Mouse (Mus musculus): ENCODE measurements around the gene Gna11. TPM values are rescaled to one million over a fixed set of nuclear protein-coding genes. Genes with fewer than 3 reads are reported as not detected.

Gene Gna11
- polyA plus RNA-seq (2015; fragmentation: Nextera tagmentation; extraction: Ambion mirVana): 94.3 and 109 TPM in 2 replicates

GRCm38 (mm10) chr10:81545161-81545747 lies at the start of gene Gna11:
Gene Gna11 (minus strand): TSS chr10:81545190.
- peak within 1 kb of the TSS; percentile 89 for H3K27ac ChIP-seq (replicated peaks)
- peak; percentile 96 for ATAC-seq (ENCODE audit: low FRiP score, low read depth)
- H3K9me3 ChIP-seq: no peaks in the 10 kb centered on the region
- peak within 1 kb of the TSS; percentile 79 for H3K9ac ChIP-seq
- no peaks in the 10 kb centered on the region for H3K27me3 ChIP-seq
- peak within 1 kb of the TSS; percentile 88 for H3K4me3 ChIP-seq
- peak within 1 kb of the TSS; percentile 92 for H3K4me2 ChIP-seq
- peaks cover 40% of the 10 kb centered on the region for H3K4me1 ChIP-seq (replicated peaks)
- WGBS: under 1% methylated on average over 57 of the region's 59 CpGs
- H3K36me3 ChIP-seq: no peaks in the 10 kb centered on the region

- Histone ChIP-seq H3K27me3 (peaks cover 58% of the 10 kb centered on the region), H3K9me3 (no peaks in the 10 kb centered on the region), H3K4me2 (no peak overlapping the region), H3K4me1 (replicated peaks) (peaks cover 28% of the 10 kb centered on the region), H3K27ac (replicated peaks) (no peak overlapping the region), H3K36me3 (no peaks in the 10 kb centered on the region), H3K4me3 (no peak overlapping the region), H3K9ac (no peak overlapping the region)
- 78% methylated on average over 18 of the region's 18 CpGs for WGBS
- ATAC-seq (ENCODE audit: low FRiP score, low read depth): no peak
Measured at GRCm38 (mm10) chr10:81593935-81594334, 48.9 kb upstream of the Gna11 start.

- Histone ChIP-seq H3K4me3 (no peak overlapping the region), H3K9ac (no peak overlapping the region), H3K9me3 (no peaks in the 10 kb centered on the region), H3K27me3 (peaks cover 59% of the 10 kb centered on the region), H3K4me1 (replicated peaks) (peaks cover 28% of the 10 kb centered on the region), H3K36me3 (no peaks in the 10 kb centered on the region), H3K27ac (replicated peaks) (no peak overlapping the region), H3K4me2 (no peak overlapping the region)
- WGBS: 81% methylated on average over 4 of the region's 4 CpGs
- ATAC-seq (ENCODE audit: low FRiP score, low read depth): no peak
Measured at GRCm38 (mm10) chr10:81593223-81593622, 48.2 kb upstream of the Gna11 start.

GRCm38 (mm10) chr10:81592631-81593030 lies 47.6 kb upstream of the Gna11 start:
- no peak overlapping the region for H3K4me2 ChIP-seq
- H3K4me1 ChIP-seq (replicated peaks): peaks cover 25% of the 10 kb centered on the region
- no peak overlapping the region for H3K4me3 ChIP-seq
- no peaks in the 10 kb centered on the region for H3K36me3 ChIP-seq
- 84% methylated on average over 7 of the region's 7 CpGs for WGBS
- H3K27ac ChIP-seq (replicated peaks): no peak overlapping the region
- no peaks in the 10 kb centered on the region for H3K9me3 ChIP-seq
- peaks cover 60% of the 10 kb centered on the region for H3K27me3 ChIP-seq
- no peak overlapping the region for H3K9ac ChIP-seq
- ATAC-seq (ENCODE audit: low FRiP score, low read depth): no peak

- peaks cover 17% of the 10 kb centered on the region for H3K4me1 ChIP-seq (replicated peaks)
- peaks cover 68% of the 10 kb centered on the region for H3K27me3 ChIP-seq
- H3K27ac ChIP-seq (replicated peaks): no peak overlapping the region
- ATAC-seq (ENCODE audit: low FRiP score, low read depth): no peak
- no peak overlapping the region for H3K4me3 ChIP-seq
- 70% methylated on average over 9 of the region's 9 CpGs for WGBS
- no peak overlapping the region for H3K9ac ChIP-seq
- no peak overlapping the region for H3K4me2 ChIP-seq
- no peaks in the 10 kb centered on the region for H3K9me3 ChIP-seq
- no peaks in the 10 kb centered on the region for H3K36me3 ChIP-seq
Measured at GRCm38 (mm10) chr10:81591846-81592245, 46.9 kb upstream of the Gna11 start.

GRCm38 (mm10) chr10:81588739-81589138 lies 43.7 kb upstream of the Gna11 start:
- Histone ChIP-seq H3K4me3 (no peak overlapping the region), H3K36me3 (peaks cover 6% of the 10 kb centered on the region; the same call in 1 of the 2 replicates), H3K27ac (replicated peaks) (no peak overlapping the region), H3K9ac (no peak overlapping the region), H3K9me3 (no peaks in the 10 kb centered on the region), H3K4me1 (replicated peaks) (no peaks in the 10 kb centered on the region), H3K27me3 (peaks cover 74% of the 10 kb centered on the region), H3K4me2 (no peak overlapping the region)
- WGBS: 59% methylated on average over 7 of the region's 7 CpGs
- ATAC-seq (ENCODE audit: low FRiP score, low read depth): no peak

GRCm38 (mm10) chr10:81583347-81583746 lies 38.4 kb upstream of the Gna11 start:
- WGBS: 40% methylated on average over 6 of the region's 6 CpGs
- peaks cover 6% of the 10 kb centered on the region; the same call in 1 of the 2 replicates for H3K36me3 ChIP-seq
- H3K4me3 ChIP-seq: no peak overlapping the region
- H3K27ac ChIP-seq (replicated peaks): no peak overlapping the region
- H3K9ac ChIP-seq: no peak overlapping the region
- peaks cover 18% of the 10 kb centered on the region for H3K4me1 ChIP-seq (replicated peaks)
- ATAC-seq (ENCODE audit: low FRiP score, low read depth): no peak
- H3K4me2 ChIP-seq: no peak overlapping the region
- peaks cover 68% of the 10 kb centered on the region for H3K27me3 ChIP-seq
- no peaks in the 10 kb centered on the region for H3K9me3 ChIP-seq

GRCm38 (mm10) chr10:81580441-81581070 lies 35.6 kb upstream of the Gna11 start:
- Histone ChIP-seq H3K27me3 (peaks cover 69% of the 10 kb centered on the region), H3K4me2 (no peak overlapping the region; the same call in 1 of the 2 replicates)

GRCm38 (mm10) chr10:81579967-81580366 lies 35.0 kb upstream of the Gna11 start:
- no peaks in the 10 kb centered on the region for H3K9me3 ChIP-seq
- 0 out of 2 replicates have a peak, but pooled peaks cover under 1% of the 10 kb centered on the region for H3K36me3 ChIP-seq
- no peak overlapping the region for H3K27ac ChIP-seq (replicated peaks)
- WGBS: 63% methylated on average over 4 of the region's 4 CpGs
- peaks cover 32% of the 10 kb centered on the region for H3K4me1 ChIP-seq (replicated peaks)
- no peak overlapping the region for H3K9ac ChIP-seq
- H3K27me3 ChIP-seq: peaks cover 64% of the 10 kb centered on the region
- no peak for ATAC-seq (ENCODE audit: low FRiP score, low read depth)
- H3K4me3 ChIP-seq: no peak overlapping the region
- no peak overlapping the region; the same call in 1 of the 2 replicates for H3K4me2 ChIP-seq

More at GRCm38 (mm10) chr10:81580441-81581070, 35.6 kb upstream of the Gna11 start:
- Histone ChIP-seq H3K36me3 (peaks cover 4% of the 10 kb centered on the region; the same call in 1 of the 2 replicates), H3K9ac (no peak overlapping the region), H3K4me1 (replicated peaks) (peaks cover 26% of the 10 kb centered on the region), H3K27ac (replicated peaks) (no peak overlapping the region), H3K9me3 (no peaks in the 10 kb centered on the region), H3K4me3 (no peak overlapping the region)
- WGBS: 57% methylated on average over 25 of the region's 25 CpGs
- ATAC-seq (ENCODE audit: low FRiP score, low read depth): no peak

GRCm38 (mm10) chr10:81575695-81576094 lies 30.7 kb upstream of the Gna11 start:
- Histone ChIP-seq H3K9me3 (no peaks in the 10 kb centered on the region), H3K36me3 (no peaks in the 10 kb centered on the region), H3K4me2 (peak overlapping the region; percentile 86), H3K27ac (replicated peaks) (no peak overlapping the region), H3K4me1 (replicated peaks) (peaks cover 51% of the 10 kb centered on the region), H3K4me3 (peak overlapping the region; percentile 68), H3K9ac (peak overlapping the region; percentile 61), H3K27me3 (peaks cover 58% of the 10 kb centered on the region)
- WGBS: 0% methylated on average over 6 of the region's 6 CpGs
- ATAC-seq (ENCODE audit: low FRiP score, low read depth): no peak

- Histone ChIP-seq H3K27me3 (peaks cover 54% of the 10 kb centered on the region), H3K4me1 (replicated peaks) (peaks cover 52% of the 10 kb centered on the region), H3K27ac (replicated peaks) (no peak overlapping the region), H3K9me3 (no peaks in the 10 kb centered on the region), H3K4me2 (peak overlapping the region; percentile 86), H3K4me3 (peak overlapping the region; percentile 68), H3K9ac (peak overlapping the region; percentile 61), H3K36me3 (no peaks in the 10 kb centered on the region)
- under 1% methylated on average over 30 of the region's 30 CpGs for WGBS
- no peak for ATAC-seq (ENCODE audit: low FRiP score, low read depth)
Measured at GRCm38 (mm10) chr10:81575208-81575631, 30.2 kb upstream of the Gna11 start.

Measured in hindbrain, embryonic 15.5 days (tissue).